Mouse (Mus musculus) G1E (cell line): Measurements from ENCODE around the gene Col25a1.

Experiments used
- CTCF ChIP-seq: IDR thresholded peaks from 2 replicates; pipeline ENCODE4 v1.5.1; 2012; ENCODE audit warnings: low read depth, low read length, inconsistent platforms, mixed read lengths
- GATA1 ChIP-seq: IDR thresholded peaks from 2 replicates; pipeline ENCODE4 v1.6.1; 2012; ENCODE audit warnings: borderline replicate concordance, low read length, inconsistent platforms, mixed read lengths
- POLR2AphosphoS5 ChIP-seq: IDR thresholded peaks from 2 replicates; pipeline ENCODE4 v1.6.1; 2012; ENCODE audit warnings: low read depth, low read length, inconsistent platforms; ENCODE audit not compliant: insufficient replicate concordance
- TAL1 ChIP-seq: conservative IDR thresholded peaks from 2 replicates; pipeline ENCODE4 v1.6.1; 2012; ENCODE audit warnings: low read depth, low read length, inconsistent platforms, mixed read lengths

DNA sequence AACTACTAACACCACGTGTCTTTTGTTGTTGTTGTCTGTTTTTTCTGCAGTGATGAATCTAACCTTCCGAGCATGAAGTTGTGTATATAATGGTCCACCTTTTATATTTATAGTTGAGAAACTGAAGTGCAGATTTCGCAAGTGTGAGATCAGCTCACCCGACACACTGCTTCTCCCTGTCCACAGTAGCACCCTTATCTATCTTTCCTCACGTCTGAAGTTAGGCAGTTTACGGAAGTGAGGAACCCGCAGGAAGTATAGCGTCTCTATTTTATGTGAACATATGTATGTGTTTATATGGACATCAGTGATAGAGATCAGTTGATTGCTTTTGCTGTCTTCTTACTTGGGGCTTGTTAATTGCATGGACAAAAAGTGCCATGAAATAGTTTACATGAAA, 463.7 kb downstream of the Col25a1 start:
- TF ChIP-seq GATA1 (no peak), CTCF (no peak), POLR2AphosphoS5 (no peak), TAL1 (no peak)
